Mouse (Mus musculus): ENCODE data around the gene Coro1b.

GRCm38 (mm10) chr19:4118350-4118749 lies 30.1 kb upstream of the Coro1b start:
- TF ChIP-seq CTCF (IDR thresholded peaks at IDR 0.05; ENCODE audit: low read depth, low read length) (no peak), POLR2A (IDR thresholded peaks at IDR 0.05; ENCODE audit: borderline replicate concordance, low read depth, low read length) (no peak)
